Mouse (Mus musculus) G1E (cell line): ENCODE data around the gene Cic.
"Not testable (repeated sequence)": the region's sequence is repeated elsewhere in the genome, so short reads cannot be mapped to it uniquely, and the experiment has no call there.

Experiments
- CTCF ChIP-seq: IDR thresholded peaks from 2 replicates; pipeline ENCODE4 v1.5.1; 2012; ENCODE audit warnings: low read depth, low read length, inconsistent platforms, mixed read lengths
- GATA1 ChIP-seq: IDR thresholded peaks from 2 replicates; pipeline ENCODE4 v1.6.1; 2012; ENCODE audit warnings: borderline replicate concordance, low read length, inconsistent platforms, mixed read lengths
- GATA2 ChIP-seq: IDR thresholded peaks from 2 replicates; pipeline ENCODE4 v1.6.1; 2012; ENCODE audit warnings: low read depth, low read length, inconsistent platforms, borderline replicate concordance
- POLR2AphosphoS5 ChIP-seq: IDR thresholded peaks from 2 replicates; pipeline ENCODE4 v1.6.1; 2012; ENCODE audit warnings: low read depth, low read length, inconsistent platforms; ENCODE audit not compliant: insufficient replicate concordance
- TAL1 ChIP-seq: conservative IDR thresholded peaks from 2 replicates; pipeline ENCODE4 v1.6.1; 2012; ENCODE audit warnings: low read depth, low read length, inconsistent platforms, mixed read lengths

DNA sequence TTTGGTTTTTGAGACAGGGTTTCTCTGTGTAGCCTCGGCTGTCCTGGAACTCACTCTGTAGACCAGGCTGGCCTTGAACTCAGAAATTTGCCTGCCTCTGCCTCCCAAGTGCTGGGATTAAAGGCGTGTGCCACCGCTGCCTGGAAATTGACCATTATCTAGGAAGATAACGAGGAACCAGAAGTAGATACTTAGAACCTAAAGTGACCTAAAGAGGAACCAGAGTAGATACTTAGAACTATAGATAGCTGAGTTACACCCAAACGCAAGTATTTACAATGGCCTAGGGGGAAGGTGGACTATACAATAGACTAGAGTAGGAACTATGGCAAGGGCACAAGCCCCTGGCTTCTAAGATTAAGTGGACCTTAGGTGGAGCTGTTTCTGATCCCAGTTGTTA lies 1.8 kb upstream of the Cic start:
- TF ChIP-seq CTCF, GATA1, POLR2AphosphoS5, TAL1, GATA2: not testable (repeated sequence)
